ENCODE assay signal across 8 mouse cellular contexts in the genomic region with DNA sequence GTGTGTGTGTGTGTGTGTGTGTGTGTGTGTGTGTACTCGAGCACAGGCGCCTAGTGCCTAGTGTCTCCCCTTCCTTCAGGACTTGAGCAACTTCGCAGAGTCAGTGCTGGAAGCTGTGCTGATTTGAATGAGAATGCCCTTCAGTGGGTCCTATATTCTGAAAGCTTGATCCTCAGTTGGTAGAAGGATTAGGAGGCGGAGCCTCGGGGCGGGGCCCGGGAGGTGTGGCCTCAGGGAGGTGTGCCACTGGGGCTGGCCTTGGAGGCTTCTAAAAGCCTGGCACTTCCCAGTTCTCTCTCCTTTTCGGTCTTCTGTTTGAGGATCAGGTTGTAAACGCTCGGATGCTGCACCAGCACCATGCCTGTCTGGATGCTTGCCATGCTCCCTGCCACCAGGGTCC. TPM values are rescaled to one million over a fixed set of nuclear protein-coding genes. Genes with fewer than 3 reads are reported as not detected.
DNase-seq lines count a peak whose midpoint lies in the region; ATAC-seq and TF ChIP-seq lines count a peak whose summit lies in the region.

No protein-coding gene starts in this region.

- H3K9ac ChIP-seq in hindbrain, embryonic 14.5 days = no peak overlapping the region
- peak overlapping the region; percentile 6; the same call in 1 of the 2 replicates for H3K9ac ChIP-seq in liver, embryonic 16.5 days (ENCODE audit: low read depth, low read length)

- no peaks in the 10 kb centered on the region for H3K9me3 ChIP-seq in hindbrain, embryonic 14.5 days (ENCODE audit: control insufficient read depth, low read length)
- H3K9me3 ChIP-seq in liver, embryonic 16.5 days (replicated peaks; ENCODE audit: control insufficient read depth, low read length) = no peaks in the 10 kb centered on the region

- H3K4me2 ChIP-seq in hindbrain, embryonic 14.5 days (replicated peaks) = no peak overlapping the region
- peak overlapping the region; percentile 27; the same call in 1 of the 2 replicates for H3K4me2 ChIP-seq in liver, embryonic 16.5 days (ENCODE audit: low read depth, low read length)

- TF ChIP-seq CTCF in brain, embryonic 14.5 days (IDR thresholded peaks at IDR 0.05; ENCODE audit: borderline replicate concordance, extremely low read depth, insufficient read depth, insufficient read length) = no peak

- whole genome bisulfite sequencing in hindbrain, embryonic 14.5 days = 0% methylated on average over 10 of the region's 10 CpGs
- 5% methylated on average over 10 of the region's 10 CpGs for WGBS in liver, embryonic 16.5 days (ENCODE audit: insufficient replicate concordance)

- no peaks in the 10 kb centered on the region for H3K36me3 ChIP-seq in hindbrain, embryonic 14.5 days (replicated peaks; ENCODE audit: control insufficient read depth, insufficient read depth)
- no peaks in the 10 kb centered on the region for H3K36me3 ChIP-seq in liver, embryonic 16.5 days (ENCODE audit: control insufficient read depth, insufficient read depth)

- peak; percentile 55 for DNase-seq in left cerebral cortex, postnatal 4 days
- DNase-seq in left cerebral cortex, adult 18-20 months (ENCODE audit: low spot score in 2 of 2) = no peak
- DNase-seq in brain, embryonic 14.5 days (ENCODE audit: low read depth) = peak; percentile 84
- peak; percentile 42 for DNase-seq in hindbrain, embryonic 14.5 days (ENCODE audit: low spot score)
- DNase-seq in retina, postnatal 7 days (ENCODE audit: low read depth, low spot score) = peak; percentile 49
- no peak for DNase-seq in right cerebral cortex, postnatal 4 days

- H3K4me1 ChIP-seq in hindbrain, embryonic 14.5 days (replicated peaks; ENCODE audit: control insufficient read depth, insufficient read depth, low read length) = peaks cover 20% of the 10 kb centered on the region
- H3K4me1 ChIP-seq in liver, embryonic 16.5 days (ENCODE audit: control insufficient read depth, low read depth, low read length) = peaks cover 11% of the 10 kb centered on the region

- intact Hi-C loops in left cerebral cortex, postnatal 4 days (cut with DNase I) = no loop called here

- no peaks in the 10 kb centered on the region for H3K27me3 ChIP-seq in hindbrain, embryonic 14.5 days (ENCODE audit: control insufficient read depth, insufficient read depth, low read length)
- H3K27me3 ChIP-seq in liver, embryonic 16.5 days (ENCODE audit: control insufficient read depth, insufficient read depth, low read depth, low read length) = peaks cover 11% of the 10 kb centered on the region

- no peak for TF ChIP-seq POLR2A in brain, embryonic 14.5 days (IDR thresholded peaks at IDR 0.05; ENCODE audit: borderline replicate concordance, extremely low read depth, insufficient read depth, insufficient read length, poor library complexity, severe bottlenecking)

- no peak overlapping the region for H3K27ac ChIP-seq in hindbrain, embryonic 14.5 days
- H3K27ac ChIP-seq in liver, embryonic 16.5 days (ENCODE audit: low read length) = no peak overlapping the region

- no peak for ATAC-seq in hindbrain, embryonic 14.5 days (ENCODE audit: low FRiP score)
- peak; percentile 82 for ATAC-seq in liver, embryonic 16.5 days (ENCODE audit: low read depth)
- no peak for ATAC-seq in activated CD4-positive, CD25-positive, alpha-beta regulatory T cell, adult 4 months

- no peak overlapping the region for H3K4me3 ChIP-seq in hindbrain, embryonic 14.5 days (replicated peaks; ENCODE audit: low read length)
- no peak overlapping the region for H3K4me3 ChIP-seq in liver, embryonic 16.5 days (ENCODE audit: low read depth, low read length)

RNA-seq across cellular contexts. Expression of a gene that starts 9.9 kb away (rescaled TPM):
- total RNA-seq in left cerebral cortex, postnatal 4 days (2021) = under 1 TPM in 1 of 2 experiments, not detected in 1; 0.08 TPM
- not detected for total RNA-seq in left cerebral cortex, adult 18-20 months (2021)
- polyA plus RNA-seq in brain, embryonic 14.5 days (2012; rRNA removed) = 0.03 TPM in 2 replicates
- not detected in 2 replicates for polyA plus RNA-seq in hindbrain, embryonic 14.5 days (2014; fragmentation: Nextera tagmentation; extraction: Ambion mirVana)
- polyA plus RNA-seq in liver, embryonic 16.5 days (2015; fragmentation: Nextera tagmentation; extraction: Ambion mirVana) = 0.02 TPM in 1 of 2 replicates, not detected in the other
- under 1 TPM; 0.20 to 0.29 TPM for polyA plus RNA-seq in activated CD4-positive, CD25-positive, alpha-beta regulatory T cell, adult 4 months (2017; shearing (Covaris generic))

RNA-seq across cellular contexts. Expression of a gene that starts 25.2 kb away (rescaled TPM):
- not detected for total RNA-seq in left cerebral cortex, postnatal 4 days (2021)
- total RNA-seq in left cerebral cortex, adult 18-20 months (2021) = not detected
- polyA plus RNA-seq in brain, embryonic 14.5 days (2012; rRNA removed) = 0.01 and 0.05 TPM in 2 replicates
- polyA plus RNA-seq in hindbrain, embryonic 14.5 days (2014; fragmentation: Nextera tagmentation; extraction: Ambion mirVana) = not detected in 2 replicates
- polyA plus RNA-seq in liver, embryonic 16.5 days (2015; fragmentation: Nextera tagmentation; extraction: Ambion mirVana) = 0.09 and 0.11 TPM in 2 replicates
- under 1 TPM in 1 of 2 experiments, not detected in 1; 0.15 TPM for polyA plus RNA-seq in activated CD4-positive, CD25-positive, alpha-beta regulatory T cell, adult 4 months (2017; shearing (Covaris generic))

Comparison
In these comparisons a context has a peak if more than half of its experiments do, and no peak if none do; other contexts are left out.
1. DNase-seq: peak in left cerebral cortex, postnatal 4 days (single experiment), brain, embryonic 14.5 days (single experiment), hindbrain, embryonic 14.5 days (single experiment) and retina, postnatal 7 days (single experiment); none in left cerebral cortex, adult 18-20 months (0 of 2) and right cerebral cortex, postnatal 4 days (single experiment).